Mouse (Mus musculus) kidney, adult 2 months (tissue): Measurements from ENCODE around the gene Bckdk. TPM values are rescaled to one million over a fixed set of nuclear protein-coding genes. Genes with fewer than 3 reads are reported as not detected.
A peak's percentile ranks its signal among the peaks of the same experiment; 100 is the strongest.
"Not testable (repeated sequence)": the region's sequence is repeated elsewhere in the genome, so short reads cannot be mapped to it uniquely, and the experiment has no call there.

Experiments used
- DNase-seq: peaks from one replicate; pipeline ENCODE4 v3.0.0; 2021
- H3K27ac ChIP-seq: fragments of 200-500 bp; 2 replicates; pipeline ENCODE4 v1.5.1; 2012; ENCODE audit warnings: low read depth, low read length, control low read depth, inconsistent platforms; ENCODE audit not compliant: insufficient read depth
- H3K27me3 ChIP-seq: fragments of 200-500 bp; replicated peaks from 2 replicates; pipeline ENCODE4 v1.6.1; 2012; ENCODE audit warnings: mild to moderate bottlenecking, moderate library complexity, low read length, inconsistent platforms; ENCODE audit not compliant: control insufficient read depth, insufficient read depth
- H3K36me3 ChIP-seq: fragments of 200-500 bp; 2 replicates; pipeline ENCODE4 v1.6.1; 2012; ENCODE audit warnings: mild to moderate bottlenecking, moderate library complexity, low read length, inconsistent platforms; ENCODE audit not compliant: control insufficient read depth, insufficient read depth
- H3K4me1 ChIP-seq: fragments of 200-500 bp; 2 replicates; pipeline ENCODE4 v1.6.1; 2011; ENCODE audit warnings: low read length; ENCODE audit not compliant: control insufficient read depth, insufficient read depth
- H3K4me3 ChIP-seq: fragments of 200-500 bp; 2 replicates; pipeline ENCODE4 v1.5.1; 2011; ENCODE audit warnings: mild to moderate bottlenecking, low read depth, low read length, control low read depth; ENCODE audit not compliant: insufficient read depth
- CTCF ChIP-seq: fragments of 200-500 bp; conservative IDR thresholded peaks from 2 replicates; pipeline ENCODE4 v1.5.1; 2011; ENCODE audit warnings: low read depth, mild to moderate bottlenecking, control low read depth, low read length, moderate library complexity, mixed read lengths; ENCODE audit not compliant: insufficient read depth, insufficient read length
- POLR2A ChIP-seq: fragments of 200-500 bp; IDR thresholded peaks from one replicate; pipeline ENCODE4 v1.6.1; 2011; ENCODE audit warnings: low read depth, low read length, control low read depth
- WGBS: fragments of 180-500 bp; shearing (Covaris S2); methylation state at CpG from one replicate; pipeline ENCODE4 v1.1.7; 2018; 5-methylcytosine and 5-hydroxymethylcytosine counted together
- polyA plus RNA-seq: library from polyadenylated mRNA; depleted of rRNA; stranded (reverse); fragments of >200 nt; gene quantifications from 2 replicates; pipeline ENCODE4 v1.2.3, GENCODE M21; 2012

Gene Bckdk
- polyA plus RNA-seq, 1 experiment: 148 TPM

GRCm38 (mm10) chr7:127935028-127935722, 31.3 kb downstream of the Bckdk start:
- Histone ChIP-seq H3K27me3 (no peaks in the 10 kb centered on the region), H3K4me1 (peaks cover 41% of the 10 kb centered on the region), H3K4me3 (peak overlapping the region; percentile 75), H3K27ac (0 out of 2 replicates have a peak overlapping the region, but pooled peaks have one; percentile 6), H3K36me3 (no peaks in the 10 kb centered on the region)
- WGBS: 6% methylated on average over 32 of the region's 32 CpGs
- DNase-seq: peak; percentile 98
- TF ChIP-seq CTCF (peak; percentile 89), POLR2A (peak; percentile 20)

GRCm38 (mm10) chr7:127935748-127936159, 31.9 kb downstream of the Bckdk start:
- Histone ChIP-seq H3K27ac (peak overlapping the region; percentile 6; the same call in 1 of the 2 replicates), H3K4me3 (peak overlapping the region; percentile 75), H3K27me3 (no peaks in the 10 kb centered on the region), H3K36me3 (no peaks in the 10 kb centered on the region), H3K4me1 (peaks cover 36% of the 10 kb centered on the region)
- WGBS: under 1% methylated on average over 38 of the region's 38 CpGs
- TF ChIP-seq CTCF: no peak
- TF ChIP-seq POLR2A: no peak
- DNase-seq: no peak

- Histone ChIP-seq H3K4me1 (peaks cover 33% of the 10 kb centered on the region), H3K4me3 (peak overlapping the region; percentile 75), H3K27ac (no peak overlapping the region), H3K36me3 (no peaks in the 10 kb centered on the region), H3K27me3 (no peaks in the 10 kb centered on the region)
- 65% methylated on average over 18 of the region's 18 CpGs for WGBS
- DNase-seq: no peak
- TF ChIP-seq POLR2A (no peak), CTCF (no peak)
Measured at GRCm38 (mm10) chr7:127936216-127936884, 32.5 kb downstream of the Bckdk start.

- H3K4me1 ChIP-seq, H3K27me3 ChIP-seq, H3K36me3 ChIP-seq, DNase-seq, H3K4me3 ChIP-seq, H3K27ac ChIP-seq: not testable (repeated sequence)
- 46% methylated on average over 2 of the region's 2 CpGs for WGBS
Measured at GRCm38 (mm10) chr7:127942097-127942496, 38.2 kb downstream of the Bckdk start.

GRCm38 (mm10) chr7:127944614-127945013, 40.7 kb downstream of the Bckdk start:
- no peak overlapping the region for H3K27ac ChIP-seq
- no peak overlapping the region for H3K4me3 ChIP-seq
- WGBS: 18% methylated on average over 23 of the region's 23 CpGs
- no peaks in the 10 kb centered on the region for H3K36me3 ChIP-seq
- no peaks in the 10 kb centered on the region for H3K4me1 ChIP-seq
- no peaks in the 10 kb centered on the region for H3K27me3 ChIP-seq
- DNase-seq: no peak
- TF ChIP-seq CTCF (no peak), POLR2A (no peak)

- WGBS: 78% methylated on average over 6 of the region's 6 CpGs
- H3K27me3 ChIP-seq: no peaks in the 10 kb centered on the region
- TF ChIP-seq POLR2A (no peak), CTCF (no peak)
- H3K4me1 ChIP-seq: no peaks in the 10 kb centered on the region
- no peak within 1 kb of the TSS for H3K27ac ChIP-seq
- no peak for DNase-seq
- H3K4me3 ChIP-seq: no peak within 1 kb of the TSS
- no peaks in the 10 kb centered on the region for H3K36me3 ChIP-seq
Measured at GRCm38 (mm10) chr7:127946470-127947023, 42.7 kb downstream of the Bckdk start, which contains the start of gene Prss36. Gene Prss36 (minus strand): TSS chr7:127946725.
